9 mouse cellular contexts compared by ENCODE assay signal in genomic region chr17:66447007-66447312, GRCm38 (mm10). TPM values are rescaled to one million over a fixed set of nuclear protein-coding genes. Genes with fewer than 3 reads are reported as not detected.
DNase-seq lines count a peak whose midpoint lies in the region; ATAC-seq lines count a peak whose summit lies in the region.
"Had no signal": no experiment of that assay in that cellular context is flagged by ENCODE, and none has a peak within 500 bp of the region (broad histone marks: within the 10 kb centered on the region; RNA-seq: fewer than 3 reads in every experiment).

No protein-coding gene starts in this region.

- H3K4me2 ChIP-seq in heart, embryonic 16.5 days (ENCODE audit: low read depth, low read length): peak overlapping the region; percentile 100; the same call in 1 of the 2 replicates
- peak overlapping the region; percentile 92 for H3K4me2 ChIP-seq in hindbrain, embryonic 13.5 days
- peak overlapping the region; percentile 94 for H3K4me2 ChIP-seq in midbrain, embryonic 16.5 days (ENCODE audit: low read length)

- 73% methylated on average over 7 of the region's 7 CpGs for WGBS in heart, embryonic 16.5 days
- whole genome bisulfite sequencing in hindbrain, embryonic 13.5 days: 14% methylated on average over 7 of the region's 7 CpGs
- WGBS in midbrain, embryonic 16.5 days: 15% methylated on average over 7 of the region's 7 CpGs

- intact Hi-C loops in heart, postnatal 25 days (cut with DNase I): loop anchor here (5.0 kb wide), 1 partner anchor 95 kb away; no protein-coding TSS in a partner anchor

- H3K36me3 ChIP-seq in heart, embryonic 16.5 days (ENCODE audit: control insufficient read depth, insufficient read depth): no peaks in the 10 kb centered on the region
- no peaks in the 10 kb centered on the region for H3K36me3 ChIP-seq in hindbrain, embryonic 13.5 days
- H3K36me3 ChIP-seq in midbrain, embryonic 16.5 days (ENCODE audit: control insufficient read depth, insufficient read depth, low read length): no peaks in the 10 kb centered on the region

- no peak overlapping the region for H3K27ac ChIP-seq in heart, embryonic 16.5 days (ENCODE audit: low read length)
- peak overlapping the region; percentile 93 for H3K27ac ChIP-seq in hindbrain, embryonic 13.5 days
- no peak overlapping the region for H3K27ac ChIP-seq in midbrain, embryonic 16.5 days (ENCODE audit: low read length)

- ATAC-seq in heart, embryonic 16.5 days (replicated peaks; ENCODE audit: extremely low read depth, insufficient read depth, low FRiP score): no peak
- ATAC-seq in hindbrain, embryonic 13.5 days (ENCODE audit: low FRiP score): no peak
- no peak for ATAC-seq in midbrain, embryonic 16.5 days
- ATAC-seq in megakaryocyte-erythroid progenitor cell, adult 5-6 weeks (replicated peaks; ENCODE audit: low FRiP score, low TSS enrichment, poor library complexity, severe bottlenecking): no peak

- DNase-seq in heart, postnatal 25 days (ENCODE audit: low spot score): no peak
- peak; percentile 28 to 49 for DNase-seq in cerebellum, postnatal 14 days
- DNase-seq in adrenal gland, adult 2 months: no peak
- no peak for DNase-seq in ovary, postnatal 10 days (ENCODE audit: low spot score)
- DNase-seq: thymus, postnatal 14 days had no signal

- peaks cover 30% of the 10 kb centered on the region for H3K27me3 ChIP-seq in heart, embryonic 16.5 days (ENCODE audit: control insufficient read depth, insufficient read depth, low read length)
- no peaks in the 10 kb centered on the region for H3K27me3 ChIP-seq in hindbrain, embryonic 13.5 days
- H3K27me3 ChIP-seq in midbrain, embryonic 16.5 days (ENCODE audit: control insufficient read depth, insufficient read depth, low read depth, low read length): no peaks in the 10 kb centered on the region

- peaks cover 9% of the 10 kb centered on the region for H3K4me1 ChIP-seq in heart, embryonic 16.5 days (ENCODE audit: control insufficient read depth, insufficient read depth, low read length)
- H3K4me1 ChIP-seq in hindbrain, embryonic 13.5 days (replicated peaks): peaks cover 77% of the 10 kb centered on the region
- peaks cover 51% of the 10 kb centered on the region for H3K4me1 ChIP-seq in midbrain, embryonic 16.5 days (ENCODE audit: control insufficient read depth, insufficient read depth, low read length)

- no peaks in the 10 kb centered on the region for H3K9me3 ChIP-seq in heart, embryonic 16.5 days (replicated peaks; ENCODE audit: control insufficient read depth, low read length)
- H3K9me3 ChIP-seq in hindbrain, embryonic 13.5 days: no peaks in the 10 kb centered on the region
- H3K9me3 ChIP-seq in midbrain, embryonic 16.5 days (replicated peaks; ENCODE audit: control insufficient read depth, low read length, poor library complexity, severe bottlenecking): no peaks in the 10 kb centered on the region

- H3K4me3 ChIP-seq in heart, embryonic 16.5 days (ENCODE audit: low read length): no peak overlapping the region
- peak overlapping the region; percentile 96 for H3K4me3 ChIP-seq in hindbrain, embryonic 13.5 days
- H3K4me3 ChIP-seq in midbrain, embryonic 16.5 days (ENCODE audit: low read depth, low read length): peak overlapping the region; percentile 83

- H3K9ac ChIP-seq in heart, embryonic 16.5 days (ENCODE audit: low read length): no peak overlapping the region
- peak overlapping the region; percentile 99 for H3K9ac ChIP-seq in hindbrain, embryonic 13.5 days
- H3K9ac ChIP-seq in midbrain, embryonic 16.5 days (ENCODE audit: low read depth, low read length): peak overlapping the region; percentile 89; the same call in 1 of the 2 replicates

RNA-seq across cellular contexts. Expression of gene Mtcl1, which starts 2.6 kb away (rescaled TPM):
- 1.7 and 1.9 TPM in 2 replicates for polyA plus RNA-seq in heart, embryonic 16.5 days (2015; fragmentation: Nextera tagmentation; extraction: Ambion mirVana)
- 1 to 10 TPM; 4.2 to 6.0 TPM for total RNA-seq in heart, postnatal 25 days (2021)
- 50.9 TPM in 2 replicates for polyA plus RNA-seq in hindbrain, embryonic 13.5 days (2015; fragmentation: Nextera tagmentation; extraction: Ambion mirVana)
- 29.4 and 34.7 TPM in 2 replicates for polyA plus RNA-seq in midbrain, embryonic 16.5 days (2015; fragmentation: Nextera tagmentation; extraction: Ambion mirVana)
- total RNA-seq in megakaryocyte-erythroid progenitor cell, adult 5-6 weeks (2014; fragmentation: Nextera tagmentation): not detected in 2 replicates
- not detected in 2 replicates for total RNA-seq in megakaryocyte-erythroid progenitor cell, adult 5-6 weeks (2017)
- 10 to 100 TPM in 1 of 2 experiments, 1 to 10 TPM in 1; 6.5 to 10.4 TPM for total RNA-seq in adrenal gland, adult 2 months (2021)
- polyA plus RNA-seq in adrenal gland, adult 2 months (2012; rRNA removed): 3.5 and 5.0 TPM in 2 replicates

Comparison
In these comparisons a context has a peak if more than half of its experiments do, and no peak if none do; other contexts are left out.
1. DNase-seq: peak in cerebellum, postnatal 14 days (2 of 2); none in heart, postnatal 25 days (single experiment), adrenal gland, adult 2 months (single experiment) and ovary, postnatal 10 days (single experiment).
2. Peak in every context shown above with its lines, with median percentiles within 50 percentile points of each other: H3K4me2 ChIP-seq.